Mouse (Mus musculus): ENCODE measurements around the gene Igf1r. TPM values are rescaled to one million over a fixed set of nuclear protein-coding genes. Genes with fewer than 3 reads are reported as not detected.

The Igf1r gene
- polyA plus RNA-seq, 1 experiment from 2014 or later, result 25.6 TPM

- no peak overlapping the region for H3K4me2 ChIP-seq
- H3K9me3 ChIP-seq (replicated peaks), result no peaks in the 10 kb centered on the region
- H3K4me1 ChIP-seq (replicated peaks), result peaks cover 25% of the 10 kb centered on the region
- H3K27ac ChIP-seq (ENCODE audit: poor library complexity, severe bottlenecking), result no peak overlapping the region
- H3K36me3 ChIP-seq, result peaks cover 51% of the 10 kb centered on the region
- no peak for ATAC-seq (ENCODE audit: insufficient number of reproducible peaks, low FRiP score)
- H3K9ac ChIP-seq, result no peak overlapping the region
- WGBS, result 88% methylated on average over 7 of the region's 7 CpGs
- H3K4me3 ChIP-seq, result no peak overlapping the region
- H3K27me3 ChIP-seq (replicated peaks), result no peaks in the 10 kb centered on the region
Measured at GRCm38 (mm10) chr7:68172776-68173175, 220.1 kb downstream of the Igf1r start.

GRCm38 (mm10) chr7:68179672-68180071, 227.0 kb downstream of the Igf1r start:
- H3K4me1 ChIP-seq (replicated peaks), result peaks cover 26% of the 10 kb centered on the region
- H3K4me3 ChIP-seq, result no peak overlapping the region
- H3K9me3 ChIP-seq (replicated peaks), result no peaks in the 10 kb centered on the region
- ATAC-seq (ENCODE audit: insufficient number of reproducible peaks, low FRiP score), result no peak
- no peaks in the 10 kb centered on the region for H3K27me3 ChIP-seq (replicated peaks)
- H3K9ac ChIP-seq, result no peak overlapping the region
- H3K4me2 ChIP-seq, result no peak overlapping the region
- H3K27ac ChIP-seq (ENCODE audit: poor library complexity, severe bottlenecking), result no peak overlapping the region
- 89% methylated on average over 1 of the region's 1 CpGs for WGBS
- peaks cover 36% of the 10 kb centered on the region for H3K36me3 ChIP-seq

GRCm38 (mm10) chr7:68181104-68181503, 228.5 kb downstream of the Igf1r start:
- Histone ChIP-seq H3K4me1 (replicated peaks) (peaks cover 14% of the 10 kb centered on the region), H3K4me2 (no peak overlapping the region), H3K9me3 (replicated peaks) (no peaks in the 10 kb centered on the region), H3K27me3 (replicated peaks) (no peaks in the 10 kb centered on the region), H3K9ac (no peak overlapping the region), H3K4me3 (no peak overlapping the region), H3K27ac (ENCODE audit: poor library complexity, severe bottlenecking) (no peak overlapping the region), H3K36me3 (peaks cover 40% of the 10 kb centered on the region)
- 70% methylated on average over 1 of the region's 1 CpGs for WGBS
- ATAC-seq (ENCODE audit: insufficient number of reproducible peaks, low FRiP score), result no peak

GRCm38 (mm10) chr7:68182025-68182424, 229.4 kb downstream of the Igf1r start:
- Histone ChIP-seq H3K27ac (ENCODE audit: poor library complexity, severe bottlenecking) (no peak overlapping the region), H3K4me2 (no peak overlapping the region), H3K4me1 (replicated peaks) (peaks cover 13% of the 10 kb centered on the region), H3K36me3 (peaks cover 41% of the 10 kb centered on the region), H3K9me3 (replicated peaks) (no peaks in the 10 kb centered on the region), H3K4me3 (no peak overlapping the region), H3K27me3 (replicated peaks) (no peaks in the 10 kb centered on the region), H3K9ac (no peak overlapping the region)
- ATAC-seq (ENCODE audit: insufficient number of reproducible peaks, low FRiP score), result no peak
- WGBS, result 80% methylated on average over 7 of the region's 7 CpGs

- no peak for ATAC-seq (ENCODE audit: insufficient number of reproducible peaks, low FRiP score)
- H3K4me3 ChIP-seq, result no peak overlapping the region
- peaks cover 13% of the 10 kb centered on the region for H3K4me1 ChIP-seq (replicated peaks)
- no peak overlapping the region for H3K4me2 ChIP-seq
- no peak overlapping the region for H3K27ac ChIP-seq (ENCODE audit: poor library complexity, severe bottlenecking)
- H3K27me3 ChIP-seq (replicated peaks), result no peaks in the 10 kb centered on the region
- WGBS, result 88% methylated on average over 6 of the region's 6 CpGs
- H3K36me3 ChIP-seq, result peaks cover 45% of the 10 kb centered on the region
- H3K9ac ChIP-seq, result no peak overlapping the region
- no peaks in the 10 kb centered on the region for H3K9me3 ChIP-seq (replicated peaks)
Measured at GRCm38 (mm10) chr7:68182773-68183172, 230.1 kb downstream of the Igf1r start.

GRCm38 (mm10) chr7:68183421-68183820, 230.8 kb downstream of the Igf1r start:
- no peak for ATAC-seq (ENCODE audit: insufficient number of reproducible peaks, low FRiP score)
- H3K36me3 ChIP-seq, result peaks cover 49% of the 10 kb centered on the region
- no peaks in the 10 kb centered on the region for H3K27me3 ChIP-seq (replicated peaks)
- 46% methylated on average over 10 of the region's 10 CpGs for WGBS
- H3K4me2 ChIP-seq, result no peak overlapping the region
- H3K9me3 ChIP-seq (replicated peaks), result no peaks in the 10 kb centered on the region
- H3K4me1 ChIP-seq (replicated peaks), result peaks cover 13% of the 10 kb centered on the region
- H3K27ac ChIP-seq (ENCODE audit: poor library complexity, severe bottlenecking), result no peak overlapping the region
- no peak overlapping the region for H3K4me3 ChIP-seq
- H3K9ac ChIP-seq, result no peak overlapping the region

- WGBS, result 28% methylated on average over 6 of the region's 6 CpGs
- H3K36me3 ChIP-seq, result peaks cover 87% of the 10 kb centered on the region
- ATAC-seq (ENCODE audit: insufficient number of reproducible peaks, low FRiP score), result no peak
Measured at GRCm38 (mm10) chr7:68189211-68189610, 236.6 kb downstream of the Igf1r start.

GRCm38 (mm10) chr7:68189691-68190456, 237.2 kb downstream of the Igf1r start:
- H3K4me1 ChIP-seq (replicated peaks), result peaks cover 21% of the 10 kb centered on the region
- WGBS, result 75% methylated on average over 13 of the region's 13 CpGs
- H3K36me3 ChIP-seq, result peaks cover 87% of the 10 kb centered on the region
- no peak overlapping the region for H3K9ac ChIP-seq
- no peak overlapping the region for H3K4me2 ChIP-seq
- no peak for ATAC-seq (ENCODE audit: insufficient number of reproducible peaks, low FRiP score)
- no peaks in the 10 kb centered on the region for H3K9me3 ChIP-seq (replicated peaks)
- no peak overlapping the region for H3K27ac ChIP-seq (ENCODE audit: poor library complexity, severe bottlenecking)
- H3K4me3 ChIP-seq, result no peak overlapping the region
- H3K27me3 ChIP-seq (replicated peaks), result no peaks in the 10 kb centered on the region

More at GRCm38 (mm10) chr7:68189211-68189610, 236.6 kb downstream of the Igf1r start:
- no peaks in the 10 kb centered on the region for H3K27me3 ChIP-seq (replicated peaks)
- no peaks in the 10 kb centered on the region for H3K9me3 ChIP-seq (replicated peaks)
- H3K4me3 ChIP-seq, result no peak overlapping the region
- no peak overlapping the region for H3K4me2 ChIP-seq
- H3K9ac ChIP-seq, result no peak overlapping the region
- no peak overlapping the region for H3K27ac ChIP-seq (ENCODE audit: poor library complexity, severe bottlenecking)
- H3K4me1 ChIP-seq (replicated peaks), result peaks cover 18% of the 10 kb centered on the region

GRCm38 (mm10) chr7:68193958-68194695, 241.5 kb downstream of the Igf1r start:
- 40% methylated on average over 15 of the region's 15 CpGs for WGBS
- H3K4me3 ChIP-seq, result no peak overlapping the region
- peaks cover 96% of the 10 kb centered on the region for H3K36me3 ChIP-seq
- ATAC-seq (ENCODE audit: insufficient number of reproducible peaks, low FRiP score), result peak; percentile 49; the same call in 1 of the 2 replicates
- no peaks in the 10 kb centered on the region for H3K9me3 ChIP-seq (replicated peaks)
- no peaks in the 10 kb centered on the region for H3K27me3 ChIP-seq (replicated peaks)
- no peak overlapping the region for H3K9ac ChIP-seq
- H3K4me1 ChIP-seq (replicated peaks), result peaks cover 15% of the 10 kb centered on the region
- H3K27ac ChIP-seq (ENCODE audit: poor library complexity, severe bottlenecking), result no peak overlapping the region
- no peak overlapping the region for H3K4me2 ChIP-seq

- Histone ChIP-seq H3K9me3 (replicated peaks) (no peaks in the 10 kb centered on the region), H3K4me3 (no peak overlapping the region), H3K27ac (ENCODE audit: poor library complexity, severe bottlenecking) (no peak overlapping the region), H3K36me3 (peaks cover 78% of the 10 kb centered on the region), H3K4me2 (no peak overlapping the region), H3K27me3 (replicated peaks) (no peaks in the 10 kb centered on the region), H3K4me1 (replicated peaks) (peaks cover 9% of the 10 kb centered on the region), H3K9ac (no peak overlapping the region)
- ATAC-seq (ENCODE audit: insufficient number of reproducible peaks, low FRiP score), result no peak
- 92% methylated on average over 7 of the region's 7 CpGs for WGBS
Measured at GRCm38 (mm10) chr7:68199609-68200008, 247.0 kb downstream of the Igf1r start.

GRCm38 (mm10) chr7:68205776-68206427, 253.3 kb downstream of the Igf1r start:
- H3K9ac ChIP-seq, result no peak overlapping the region
- ATAC-seq (ENCODE audit: insufficient number of reproducible peaks, low FRiP score), result no peak
- peaks cover 14% of the 10 kb centered on the region for H3K4me1 ChIP-seq (replicated peaks)
- H3K9me3 ChIP-seq (replicated peaks), result no peaks in the 10 kb centered on the region
- no peak overlapping the region for H3K4me2 ChIP-seq
- peaks cover 73% of the 10 kb centered on the region for H3K36me3 ChIP-seq
- 90% methylated on average over 8 of the region's 8 CpGs for WGBS
- H3K27ac ChIP-seq (ENCODE audit: poor library complexity, severe bottlenecking), result no peak overlapping the region
- H3K27me3 ChIP-seq (replicated peaks), result no peaks in the 10 kb centered on the region
- no peak overlapping the region for H3K4me3 ChIP-seq
